Mouse (Mus musculus) G1E (cell line): ENCODE measurements around the gene Kcnj11. TPM values are rescaled to one million over a fixed set of nuclear protein-coding genes. Genes with fewer than 3 reads are reported as not detected.
A peak's percentile ranks its signal among the peaks of the same experiment; 100 is the strongest.

Source experiments
- ATAC-seq: 2 replicates; pipeline ENCODE4 v1.8.0; 2016; ENCODE audit warnings: mild to moderate bottlenecking; ENCODE audit not compliant: insufficient number of reproducible peaks, poor library complexity, low FRiP score, severe bottlenecking; ENCODE audit errors: extremely low read depth
- DNase-seq: peaks from one replicate; pipeline ENCODE4 v3.0.0; 2012; ENCODE audit warnings: low spot score
- H3K27me3 ChIP-seq: 2 replicates; pipeline ENCODE4 v1.6.1; 2012; ENCODE audit warnings: mild to moderate bottlenecking, low read length, inconsistent platforms; ENCODE audit not compliant: insufficient read depth
- H3K36me3 ChIP-seq: replicated peaks from 2 replicates; pipeline ENCODE3; 2012; ENCODE audit warnings: mild to moderate bottlenecking, inconsistent platforms
- H3K4me1 ChIP-seq: 2 replicates; pipeline ENCODE4 v1.6.1; 2012; ENCODE audit warnings: low read depth, low read length, inconsistent platforms, mixed read lengths; ENCODE audit not compliant: insufficient read depth
- H3K4me3 ChIP-seq: 2 replicates; pipeline ENCODE4 v1.5.1; 2012; ENCODE audit warnings: low read depth, mild to moderate bottlenecking, inconsistent platforms, low read length, moderate library complexity, mixed read lengths
- H3K9me3 ChIP-seq: replicated peaks from 2 replicates; pipeline ENCODE4 v1.6.1; 2012; ENCODE audit warnings: inconsistent platforms
- CTCF ChIP-seq: IDR thresholded peaks from 2 replicates; pipeline ENCODE4 v1.5.1; 2012; ENCODE audit warnings: low read depth, low read length, inconsistent platforms, mixed read lengths
- GATA1 ChIP-seq: IDR thresholded peaks from 2 replicates; pipeline ENCODE4 v1.6.1; 2012; ENCODE audit warnings: borderline replicate concordance, low read length, inconsistent platforms, mixed read lengths
- GATA2 ChIP-seq: IDR thresholded peaks from 2 replicates; pipeline ENCODE4 v1.6.1; 2012; ENCODE audit warnings: low read depth, low read length, inconsistent platforms, borderline replicate concordance
- POLR2AphosphoS5 ChIP-seq: IDR thresholded peaks from 2 replicates; pipeline ENCODE4 v1.6.1; 2012; ENCODE audit warnings: low read depth, low read length, inconsistent platforms; ENCODE audit not compliant: insufficient replicate concordance
- TAL1 ChIP-seq: conservative IDR thresholded peaks from 2 replicates; pipeline ENCODE4 v1.6.1; 2012; ENCODE audit warnings: low read depth, low read length, inconsistent platforms, mixed read lengths
- polyA plus RNA-seq: library from polyadenylated mRNA; stranded (reverse); fragments of >175 nt; gene quantifications from 2 replicates; pipeline ENCODE4 v1.2.3, GENCODE M21; 2012
- total RNA-seq, 2 experiments: library from RNA; stranded (forward) in 1 of 2; stranded (reverse) in 1 of 2; fragments of 200-1000 nt in 1 of 2; fragments of >200 nt in 1 of 2; fragmentation: Nextera tagmentation in 1 of 2; gene quantifications; 2 replicates each; pipeline ENCODE4 v1.2.3; 2014 to 2017

The Kcnj11 gene
- total and polyA plus RNA-seq, 3 experiments, result not detected

- no peaks in the 10 kb centered on the region for H3K4me1 ChIP-seq
- TF ChIP-seq GATA1, result no peak
- no peak for TF ChIP-seq GATA2
- TF ChIP-seq CTCF, result no peak
- TF ChIP-seq TAL1, result no peak
- TF ChIP-seq POLR2AphosphoS5, result no peak
- ATAC-seq (no peak), DNase-seq (no peak)
- no peaks in the 10 kb centered on the region for H3K36me3 ChIP-seq
- H3K4me3 ChIP-seq, result no peak overlapping the region
- H3K9me3 ChIP-seq, result no peaks in the 10 kb centered on the region
- peaks cover 24% of the 10 kb centered on the region for H3K27me3 ChIP-seq
These were observed 1.7 kb downstream of the Kcnj11 start for GRCm38 (mm10) chr7:46098919-46099286.

- no peak for DNase-seq
- TF ChIP-seq CTCF (no peak), GATA1 (no peak)
- peaks cover 27% of the 10 kb centered on the region for H3K27me3 ChIP-seq
These were observed 2.2 kb downstream of the Kcnj11 start for GRCm38 (mm10) chr7:46098221-46098918.

GRCm38 (mm10) chr7:46097319-46097783, 3.2 kb downstream of the Kcnj11 start:
- H3K4me1 ChIP-seq, result no peaks in the 10 kb centered on the region
- TF ChIP-seq POLR2AphosphoS5 (no peak), GATA2 (no peak), CTCF (no peak), TAL1 (no peak), GATA1 (no peak)
- no peaks in the 10 kb centered on the region for H3K36me3 ChIP-seq
- peaks cover 32% of the 10 kb centered on the region for H3K27me3 ChIP-seq
- ATAC-seq (no peak), DNase-seq (no peak)
- H3K9me3 ChIP-seq, result no peaks in the 10 kb centered on the region
- no peak overlapping the region for H3K4me3 ChIP-seq

More at GRCm38 (mm10) chr7:46098221-46098918, 2.2 kb downstream of the Kcnj11 start:
- H3K36me3 ChIP-seq, result no peaks in the 10 kb centered on the region
- no peaks in the 10 kb centered on the region for H3K9me3 ChIP-seq
- ATAC-seq, result no peak
- no peaks in the 10 kb centered on the region for H3K4me1 ChIP-seq
- no peak overlapping the region for H3K4me3 ChIP-seq

- ATAC-seq (peak; percentile 45; the same call in 1 of the 2 replicates), DNase-seq (peak; percentile 57)
- TF ChIP-seq CTCF, result peak; percentile 77; the same call in 1 of the 2 replicates
- no peak for TF ChIP-seq GATA2
- H3K27me3 ChIP-seq, result peaks cover 38% of the 10 kb centered on the region
- H3K9me3 ChIP-seq, result no peaks in the 10 kb centered on the region
- no peaks in the 10 kb centered on the region for H3K36me3 ChIP-seq
- H3K4me1 ChIP-seq, result no peaks in the 10 kb centered on the region
- H3K4me3 ChIP-seq, result no peak overlapping the region
These were observed 4.4 kb downstream of the Kcnj11 start for GRCm38 (mm10) chr7:46096136-46096535.

GRCm38 (mm10) chr7:46092803-46093202, 7.8 kb downstream of the Kcnj11 start:
- no peak for TF ChIP-seq GATA2
- TF ChIP-seq CTCF, result no peak
- TF ChIP-seq TAL1, result no peak
- TF ChIP-seq POLR2AphosphoS5, result no peak
- Histone ChIP-seq H3K4me3 (no peak overlapping the region), H3K27me3 (peaks cover 37% of the 10 kb centered on the region), H3K4me1 (no peaks in the 10 kb centered on the region), H3K36me3 (no peaks in the 10 kb centered on the region), H3K9me3 (no peaks in the 10 kb centered on the region)
- DNase-seq (no peak), ATAC-seq (no peak)

GRCm38 (mm10) chr7:46088241-46088640, 12.3 kb downstream of the Kcnj11 start:
- Histone ChIP-seq H3K27me3 (peaks cover 24% of the 10 kb centered on the region), H3K9me3 (no peaks in the 10 kb centered on the region), H3K4me1 (peaks cover 7% of the 10 kb centered on the region), H3K4me3 (no peak overlapping the region), H3K36me3 (peaks cover 22% of the 10 kb centered on the region)
- TF ChIP-seq POLR2AphosphoS5, result no peak
- no peak for TF ChIP-seq TAL1
- no peak for TF ChIP-seq GATA1
- no peak for TF ChIP-seq GATA2
- TF ChIP-seq CTCF, result no peak
- no peak for DNase-seq
- no peak for ATAC-seq

- ATAC-seq, result no peak
- TF ChIP-seq GATA2 (no peak), CTCF (no peak), TAL1 (no peak), GATA1 (no peak), POLR2AphosphoS5 (no peak)
- Histone ChIP-seq H3K36me3 (peaks cover 40% of the 10 kb centered on the region), H3K4me1 (peaks cover 7% of the 10 kb centered on the region), H3K4me3 (no peak overlapping the region), H3K9me3 (no peaks in the 10 kb centered on the region), H3K27me3 (peaks cover 11% of the 10 kb centered on the region)
- no peak for DNase-seq
These were observed 14.2 kb downstream of the Kcnj11 start for GRCm38 (mm10) chr7:46086378-46086777.
